Mouse (Mus musculus) cerebellum, postnatal 36 days (tissue): ENCODE results near the gene Lamtor3.
"Not testable (repeated sequence)": the region's sequence is repeated elsewhere in the genome, so short reads cannot be mapped to it uniquely, and the experiment has no call there.

Experiments used
- DNase-seq, 2 experiments: peaks; one replicate each; pipeline ENCODE4 v3.0.0; 2021 to 2022; ENCODE audit warnings: mixed read lengths in 2 of 2

Gene Lamtor3

GRCm38 (mm10) chr3:137918172-137918931 lies at the start of gene Lamtor3:
TSS of gene Lamtor3 (plus strand) at chr3:137918506.
- peak; percentile 86 to 88 for DNase-seq

- no peak for DNase-seq
These were observed 48.9 kb upstream of the Lamtor3 start for GRCm38 (mm10) chr3:137869395-137869794.

GRCm38 (mm10) chr3:137879313-137879712 lies 39.0 kb upstream of the Lamtor3 start:
- DNase-seq: no peak

GRCm38 (mm10) chr3:137880109-137880748 lies 38.1 kb upstream of the Lamtor3 start:
- no peak for DNase-seq

- no peak for DNase-seq
These were observed 37.2 kb upstream of the Lamtor3 start for GRCm38 (mm10) chr3:137881093-137881492.

GRCm38 (mm10) chr3:137887961-137888360 lies 30.3 kb upstream of the Lamtor3 start:
- no peak for DNase-seq

GRCm38 (mm10) chr3:137891089-137891488 lies 27.2 kb upstream of the Lamtor3 start:
- no peak for DNase-seq

- DNase-seq: no peak
These were observed 26.2 kb upstream of the Lamtor3 start for GRCm38 (mm10) chr3:137892118-137892517.

- DNase-seq: no peak
These were observed 24.5 kb upstream of the Lamtor3 start for GRCm38 (mm10) chr3:137893789-137894188.

GRCm38 (mm10) chr3:137895196-137895595 lies 23.1 kb upstream of the Lamtor3 start:
- no peak for DNase-seq

GRCm38 (mm10) chr3:137896386-137896785 lies 21.9 kb upstream of the Lamtor3 start:
- DNase-seq: no peak

- DNase-seq: no peak
These were observed 21.4 kb upstream of the Lamtor3 start for GRCm38 (mm10) chr3:137896867-137897266.

GRCm38 (mm10) chr3:137897685-137898084 lies 20.6 kb upstream of the Lamtor3 start:
- no peak for DNase-seq

GRCm38 (mm10) chr3:137900149-137900548 lies 18.2 kb upstream of the Lamtor3 start:
- no peak for DNase-seq

GRCm38 (mm10) chr3:137913093-137913492 lies 5.2 kb upstream of the Lamtor3 start:
- DNase-seq: no peak

- DNase-seq: not testable (repeated sequence)
These were observed 3.7 kb upstream of the Lamtor3 start for GRCm38 (mm10) chr3:137914567-137914966.

- no peak for DNase-seq
These were observed 573 bp upstream of the Lamtor3 start for GRCm38 (mm10) chr3:137917694-137918171.

GRCm38 (mm10) chr3:137918932-137919311 lies 616 bp downstream of the Lamtor3 start:
- DNase-seq: peak in 1 of 2 experiments; percentile 23

GRCm38 (mm10) chr3:137919398-137919797 lies 1.1 kb downstream of the Lamtor3 start:
- no peak for DNase-seq

GRCm38 (mm10) chr3:137920594-137920993 lies 2.3 kb downstream of the Lamtor3 start:
- no peak for DNase-seq

GRCm38 (mm10) chr3:137927010-137927409 lies 8.7 kb downstream of the Lamtor3 start:
- DNase-seq: no peak

GRCm38 (mm10) chr3:137929940-137930339 lies 11.6 kb downstream of the Lamtor3 start:
- no peak for DNase-seq

- DNase-seq: no peak
These were observed 14.4 kb downstream of the Lamtor3 start for GRCm38 (mm10) chr3:137932748-137933147.

GRCm38 (mm10) chr3:137933986-137934385 lies 15.7 kb downstream of the Lamtor3 start:
- no peak for DNase-seq
